Mouse (Mus musculus) CH12.LX (cell line): Measurements from ENCODE around the gene Cept1. TPM values are rescaled to one million over a fixed set of nuclear protein-coding genes. Genes with fewer than 3 reads are reported as not detected.

ENCODE experiments used
- DNase-seq: peaks from one replicate; pipeline ENCODE4 v3.0.0-alpha.2; 2013; ENCODE audit errors: extremely low read depth
- H3K27ac ChIP-seq: 2 replicates; pipeline ENCODE4 v1.5.1; 2012; ENCODE audit warnings: low read depth, mild to moderate bottlenecking, control low read depth, moderate library complexity; ENCODE audit not compliant: insufficient read depth
- H3K27me3 ChIP-seq: replicated peaks from 2 replicates; pipeline ENCODE3; 2012; ENCODE audit warnings: inconsistent platforms
- H3K36me3 ChIP-seq, 2 experiments: replicated peaks in 1 of 2; 2 replicates each; pipeline versions ENCODE3 to v1.6.1; 2012; ENCODE audit warnings: inconsistent platforms in 1 of 2, low read length in 1 of 2, mild to moderate bottlenecking in 1 of 2, mixed read lengths in 1 of 2, moderate library complexity in 1 of 2; ENCODE audit not compliant: control insufficient read depth in 1 of 2, insufficient read depth in 1 of 2
- H3K4me1 ChIP-seq, 2 experiments: 2 replicates each; pipeline ENCODE4 v1.6.1; 2012; ENCODE audit warnings: inconsistent platforms in 1 of 2, moderate library complexity in 1 of 2; ENCODE audit not compliant: insufficient read depth in 2 of 2, control insufficient read depth in 1 of 2
- H3K4me2 ChIP-seq: 2 replicates; pipeline ENCODE4 v1.6.1; 2012; ENCODE audit warnings: low read depth, mild to moderate bottlenecking, control low read depth; ENCODE audit not compliant: poor library complexity, insufficient read depth, severe bottlenecking
- H3K4me3 ChIP-seq, 3 experiments: fragments of 150-350 bp in 1 of 3; sonication (generic) in 1 of 3; replicated peaks in 1 of 3; 2 replicates each; pipeline versions ENCODE3 to v1.5.1; 2011 to 2012; ENCODE audit warnings: low read depth in 2 of 3, low read length in 2 of 3, mild to moderate bottlenecking in 2 of 3, moderate library complexity in 2 of 3, control low read depth in 1 of 3, improper control_type of control experiment in 1 of 3, inconsistent platforms in 1 of 3, mixed read lengths in 1 of 3; ENCODE audit not compliant: poor library complexity in 1 of 3
- H3K79me2 ChIP-seq: replicated peaks from 2 replicates; pipeline ENCODE4 v1.6.1; 2012; ENCODE audit warnings: mild to moderate bottlenecking, moderate library complexity; ENCODE audit not compliant: control insufficient read depth, poor library complexity, insufficient read depth, severe bottlenecking; ENCODE audit errors: extremely low read depth
- H3K9ac ChIP-seq: 2 replicates; pipeline ENCODE4 v1.6.1; 2012; ENCODE audit warnings: low read depth, mild to moderate bottlenecking, control low read depth, moderate library complexity; ENCODE audit not compliant: insufficient read depth
- H3K9me3 ChIP-seq: replicated peaks from 2 replicates; pipeline ENCODE3; 2012; ENCODE audit warnings: low read length, inconsistent platforms, mixed read lengths
- CHD2 ChIP-seq: IDR thresholded peaks from 2 replicates; pipeline ENCODE4 v1.6.1; 2011; ENCODE audit warnings: low read length, improper control_type of control experiment
- CTCF ChIP-seq, 2 experiments: IDR thresholded peaks in 1 of 2; conservative IDR thresholded peaks in 1 of 2; 2 replicates each; pipeline ENCODE4 v1.5.1; 2011 to 2012; ENCODE audit warnings: low read depth in 2 of 2, low read length in 2 of 2, improper control_type of control experiment in 1 of 2, inconsistent platforms in 1 of 2, mild to moderate bottlenecking in 1 of 2, moderate library complexity in 1 of 2
- EP300 ChIP-seq: IDR thresholded peaks from 2 replicates; pipeline ENCODE4 v1.6.1; 2011; ENCODE audit warnings: low read length, improper control_type of control experiment
- IRF4 ChIP-seq: IDR thresholded peaks from 2 replicates; pipeline ENCODE4 v1.6.1; 2014; ENCODE audit warnings: low read depth, mild to moderate bottlenecking, inconsistent platforms, low read length, improper control_type of control experiment
- MAZ ChIP-seq: IDR thresholded peaks from 2 replicates; pipeline ENCODE4 v1.6.1; 2012; ENCODE audit warnings: low read depth, mild to moderate bottlenecking, inconsistent platforms, low read length, improper control_type of control experiment, moderate library complexity
- MEF2A ChIP-seq: IDR thresholded peaks from 2 replicates; pipeline ENCODE4 v1.6.1; 2014; ENCODE audit warnings: low read depth, mild to moderate bottlenecking, inconsistent platforms, low read length, improper control_type of control experiment, borderline replicate concordance
- MXI1 ChIP-seq: IDR thresholded peaks from 2 replicates; pipeline ENCODE4 v1.6.1; 2011; ENCODE audit warnings: mild to moderate bottlenecking, low read depth, low read length, improper control_type of control experiment
- RAD21 ChIP-seq: IDR thresholded peaks from 2 replicates; pipeline ENCODE4 v1.6.1; 2011; ENCODE audit warnings: low read depth, mild to moderate bottlenecking, low read length, improper control_type of control experiment, moderate library complexity
- SIN3A ChIP-seq: IDR thresholded peaks from 2 replicates; pipeline ENCODE4 v1.6.1; 2012; ENCODE audit warnings: low read length, improper control_type of control experiment, inconsistent platforms
- SMC3 ChIP-seq: IDR thresholded peaks from 2 replicates; pipeline ENCODE4 v1.6.1; 2011; ENCODE audit warnings: low read depth, low read length, improper control_type of control experiment
- UBTF ChIP-seq: IDR thresholded peaks from 2 replicates; pipeline ENCODE4 v1.6.1; 2012; ENCODE audit warnings: low read depth, mild to moderate bottlenecking, inconsistent platforms, low read length, improper control_type of control experiment, moderate library complexity
- USF1 ChIP-seq: IDR thresholded peaks from 2 replicates; pipeline ENCODE4 v1.6.1; 2014; ENCODE audit warnings: low read depth, mild to moderate bottlenecking, inconsistent platforms, low read length, improper control_type of control experiment
- dilution Hi-C: fragments of 300-500 bp; cut with MboI; formaldehyde crosslinking; loops from 2 replicates; pipeline ENCODE4 v1.14.3; 2020; ENCODE audit warnings: low sequenced_read_pairs; ENCODE audit not compliant: extremely low pct_unique_long_range_greater_than_20kb, extremely low pct_ligation_motif_present
- in situ Hi-C: fragments of 300-500 bp; cut with MboI; formaldehyde crosslinking; loops from 3 replicates; pipeline ENCODE4 v1.14.3; 2019; ENCODE audit warnings: low sequenced_read_pairs, low pct_ligation_motif_present, low pct_unique_long_range_greater_than_20kb, mixed read lengths
- polyA plus RNA-seq: library from polyadenylated mRNA; unstranded; fragments of >175 nt; gene quantifications from 2 replicates; pipeline ENCODE4 v1.2.1, GENCODE M21; 2012; ENCODE audit warnings: low read depth; ENCODE audit not compliant: insufficient read length
- total RNA-seq, 2 experiments: library from RNA; depleted of rRNA; stranded (reverse); fragments of 300-350 nt in 1 of 2; fragments of >200 nt in 1 of 2; gene quantifications; 2 replicates each; pipeline ENCODE4 v1.2.3; 2012 to 2014

Gene Cept1
- total and polyA plus RNA-seq, 3 experiments = 27.7 to 73.8 (median 32.7) TPM

- no peak overlapping the region for H3K4me3 ChIP-seq
- peaks cover 10 to 39% of the 10 kb centered on the region in 2 experiments for H3K36me3 ChIP-seq
- no peaks in the 10 kb centered on the region for H3K27me3 ChIP-seq
- H3K9ac ChIP-seq = no peak overlapping the region
- no peaks in the 10 kb centered on the region for H3K9me3 ChIP-seq
- TF ChIP-seq USF1 (no peak), MXI1 (no peak), SIN3A (no peak), SMC3 (no peak), RAD21 (no peak), CHD2 (no peak), IRF4 (no peak)
- no peak for DNase-seq
- H3K27ac ChIP-seq = no peak overlapping the region
- H3K4me2 ChIP-seq = no peak overlapping the region
- in situ Hi-C loops (no loop called here), dilution Hi-C loops (no loop called here)
- H3K4me1 ChIP-seq = peaks cover 2 to 6% of the 10 kb centered on the region in 2 experiments; a peak in 1 of 4 replicates
- H3K79me2 ChIP-seq = no peaks in the 10 kb centered on the region
Measured at GRCm38 (mm10) chr3:106533277-106533676, 14.3 kb downstream of the Cept1 start.

DNA sequence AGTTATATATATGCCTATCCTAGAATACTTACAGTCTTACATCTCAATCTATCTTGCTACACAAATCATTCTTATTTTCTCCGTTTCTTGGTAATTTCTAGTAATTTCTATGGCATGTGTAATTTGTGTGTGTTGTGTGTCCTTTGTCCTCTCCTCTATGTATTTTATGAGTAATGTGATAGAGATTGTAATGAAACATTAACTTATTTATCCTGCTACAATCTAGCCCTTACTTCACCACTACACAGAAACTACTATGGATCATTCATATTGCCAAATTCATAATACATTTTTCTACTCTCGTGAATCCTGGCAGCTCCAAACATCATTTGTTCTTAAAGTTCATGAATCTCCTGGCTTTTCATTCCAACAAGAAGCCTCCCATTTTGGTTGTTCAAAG, 19.6 kb downstream of the Cept1 start:
- TF ChIP-seq USF1 (no peak), MEF2A (no peak)
- H3K9ac ChIP-seq = no peak overlapping the region
- no peaks in the 10 kb centered on the region for H3K27me3 ChIP-seq
- no peaks in the 10 kb centered on the region for H3K9me3 ChIP-seq
- in situ Hi-C loops = no loop called here
- dilution Hi-C loops = no loop called here
- H3K27ac ChIP-seq = no peak overlapping the region
- H3K36me3 ChIP-seq = peaks cover 0 to 20% of the 10 kb centered on the region in 2 experiments
- no peak overlapping the region for H3K4me2 ChIP-seq
- no peak for DNase-seq
- H3K79me2 ChIP-seq = no peaks in the 10 kb centered on the region
- no peaks in the 10 kb centered on the region for H3K4me1 ChIP-seq
- no peak overlapping the region for H3K4me3 ChIP-seq

DNA sequence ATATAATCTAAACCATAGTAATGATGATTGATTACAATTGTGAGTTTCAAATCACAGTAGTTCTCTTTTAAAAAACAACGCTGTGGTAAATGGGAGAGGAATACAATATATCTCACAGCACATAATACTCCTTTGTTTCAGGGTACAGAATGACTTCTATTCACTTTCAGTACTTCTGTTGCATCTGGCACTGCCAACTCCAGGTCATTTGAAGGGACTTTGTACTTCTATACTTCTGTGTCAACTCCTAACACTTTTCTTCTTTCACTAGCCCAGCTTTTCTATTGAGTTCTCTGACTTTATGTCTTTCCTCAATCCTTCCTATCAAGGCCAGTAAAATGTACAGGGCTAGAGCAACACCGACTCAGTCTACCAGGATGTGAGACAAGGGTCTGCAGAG, 21.2 kb downstream of the Cept1 start:
- in situ Hi-C loops = no loop called here
- DNase-seq = no peak
- no peaks in the 10 kb centered on the region for H3K4me1 ChIP-seq
- no peak for TF ChIP-seq EP300
- TF ChIP-seq MAZ = no peak
- TF ChIP-seq UBTF = no peak
- no peak for TF ChIP-seq CTCF (conservative IDR thresholded peaks at IDR 0.05 in 1 of 2, IDR thresholded peaks at IDR 0.05 in 1 of 2; ENCODE audit: low read depth in 2 of 2, low read length in 2 of 2)
- H3K27ac ChIP-seq = no peak overlapping the region
- H3K4me2 ChIP-seq = no peak overlapping the region
- H3K4me3 ChIP-seq = no peak overlapping the region
- no peaks in the 10 kb centered on the region for H3K79me2 ChIP-seq
- H3K36me3 ChIP-seq = peaks cover 0 to 12% of the 10 kb centered on the region in 2 experiments
- dilution Hi-C loops = no loop called here
- no peaks in the 10 kb centered on the region for H3K27me3 ChIP-seq
- H3K9ac ChIP-seq = no peak overlapping the region
- H3K9me3 ChIP-seq = no peaks in the 10 kb centered on the region
